Mouse (Mus musculus) heart, embryonic 16.5 days (tissue): ENCODE results near the gene Lmna. TPM values are rescaled to one million over a fixed set of nuclear protein-coding genes. Genes with fewer than 3 reads are reported as not detected.
A peak's percentile ranks its signal among the peaks of the same experiment; 100 is the strongest.

ENCODE experiments used
- ATAC-seq: fragments of 200-750 bp; cut with Nextera tagmentation; replicated peaks from 2 replicates; pipeline ENCODE4 v1.8.0; 2017; ENCODE audit warnings: moderate number of reproducible peaks; ENCODE audit not compliant: insufficient read depth, low FRiP score; ENCODE audit errors: extremely low read depth
- H3K27ac ChIP-seq: fragments of 300-500 bp; sonication (generic); 2 replicates; pipeline ENCODE4 v1.5.1; 2014; ENCODE audit warnings: mild to moderate bottlenecking, low read length, control low read depth, moderate library complexity
- H3K27me3 ChIP-seq: fragments of 300-500 bp; sonication (generic); 2 replicates; pipeline ENCODE4 v1.6.1; 2014; ENCODE audit warnings: low read length, mixed read lengths; ENCODE audit not compliant: control insufficient read depth, insufficient read depth
- H3K36me3 ChIP-seq: fragments of 300-500 bp; sonication (generic); 2 replicates; pipeline ENCODE4 v1.6.1; 2014; ENCODE audit not compliant: control insufficient read depth, insufficient read depth
- H3K4me1 ChIP-seq: fragments of 300-500 bp; sonication (generic); 2 replicates; pipeline ENCODE4 v1.6.1; 2014; ENCODE audit warnings: low read length, mixed read lengths; ENCODE audit not compliant: control insufficient read depth, insufficient read depth
- H3K4me2 ChIP-seq: fragments of 300-500 bp; sonication (generic); 2 replicates; pipeline ENCODE4 v1.6.1; 2014; ENCODE audit warnings: low read depth, mild to moderate bottlenecking, control low read depth, low read length
- H3K4me3 ChIP-seq: fragments of 300-500 bp; sonication (generic); 2 replicates; pipeline ENCODE4 v1.5.1; 2014; ENCODE audit warnings: mild to moderate bottlenecking, control low read depth, low read length
- H3K9ac ChIP-seq: fragments of 300-500 bp; sonication (generic); 2 replicates; pipeline ENCODE4 v1.6.1; 2014; ENCODE audit warnings: low read length, control low read depth
- H3K9me3 ChIP-seq: fragments of 300-500 bp; sonication (generic); replicated peaks from 2 replicates; pipeline ENCODE4 v1.6.1; 2016; ENCODE audit warnings: low read length; ENCODE audit not compliant: control insufficient read depth
- WGBS: fragments of 180-500 bp; shearing (Covaris S2); extraction: QIAGEN DNeasy Blood & Tissue Kit; methylation state at CpG from one replicate; pipeline ENCODE4 v1.1.7; 2014; 5-methylcytosine and 5-hydroxymethylcytosine counted together
- polyA plus RNA-seq: library from polyadenylated mRNA; unstranded; fragments of >200 nt; fragmentation: Nextera tagmentation; extraction: Ambion mirVana; gene quantifications from 2 replicates; pipeline ENCODE4 v1.2.1, GENCODE M21; 2015

The Lmna gene
- polyA plus RNA-seq, 1 experiment from 2014 or later: 129 TPM

- 47% methylated on average over 39 of the region's 39 CpGs for WGBS
- Histone ChIP-seq H3K4me3 (no peak overlapping the region), H3K4me2 (0 out of 2 replicates have a peak overlapping the region, but pooled peaks have one; percentile 3), H3K9ac (no peak overlapping the region), H3K9me3 (no peaks in the 10 kb centered on the region), H3K36me3 (peaks cover 37% of the 10 kb centered on the region), H3K27ac (no peak overlapping the region), H3K27me3 (peaks cover 4% of the 10 kb centered on the region; the same call in 1 of the 2 replicates), H3K4me1 (peaks cover 14% of the 10 kb centered on the region)
- no peak for ATAC-seq
Observed at GRCm38 (mm10) chr3:88484597-88485316, 25.0 kb downstream of the Lmna start.

- Histone ChIP-seq H3K27ac (no peak overlapping the region), H3K36me3 (peaks cover 37% of the 10 kb centered on the region), H3K9me3 (no peaks in the 10 kb centered on the region), H3K4me2 (no peak overlapping the region), H3K4me3 (no peak overlapping the region), H3K9ac (no peak overlapping the region), H3K27me3 (peaks cover 4% of the 10 kb centered on the region; the same call in 1 of the 2 replicates), H3K4me1 (peaks cover 4% of the 10 kb centered on the region)
- 0 out of 2 replicates have a peak, but pooled peaks have one; percentile 16 for ATAC-seq
- WGBS: 15% methylated on average over 5 of the region's 5 CpGs
Observed at GRCm38 (mm10) chr3:88483621-88484020, 26.1 kb downstream of the Lmna start.

GRCm38 (mm10) chr3:88483141-88483540, 26.6 kb downstream of the Lmna start:
- Histone ChIP-seq H3K27me3 (peaks cover 4% of the 10 kb centered on the region; the same call in 1 of the 2 replicates), H3K27ac (no peak overlapping the region), H3K9me3 (no peaks in the 10 kb centered on the region), H3K4me3 (no peak overlapping the region), H3K4me2 (no peak overlapping the region), H3K36me3 (peaks cover 37% of the 10 kb centered on the region), H3K4me1 (no peaks in the 10 kb centered on the region), H3K9ac (no peak overlapping the region)
- ATAC-seq: no peak
- WGBS: 78% methylated on average over 8 of the region's 8 CpGs

- Histone ChIP-seq H3K36me3 (peaks cover 33% of the 10 kb centered on the region), H3K4me2 (no peak overlapping the region), H3K4me1 (no peaks in the 10 kb centered on the region), H3K27me3 (peaks cover 4% of the 10 kb centered on the region; the same call in 1 of the 2 replicates), H3K4me3 (no peak overlapping the region), H3K9ac (no peak overlapping the region), H3K27ac (no peak overlapping the region), H3K9me3 (no peaks in the 10 kb centered on the region)
- no peak for ATAC-seq
- 45% methylated on average over 18 of the region's 18 CpGs for WGBS
Observed at GRCm38 (mm10) chr3:88482336-88482735, 27.4 kb downstream of the Lmna start.

GRCm38 (mm10) chr3:88481372-88482040, 28.2 kb downstream of the Lmna start:
- ATAC-seq: no peak
- Histone ChIP-seq H3K9ac (no peak overlapping the region), H3K4me3 (no peak overlapping the region), H3K4me1 (no peaks in the 10 kb centered on the region), H3K27me3 (peaks cover 4% of the 10 kb centered on the region; the same call in 1 of the 2 replicates), H3K36me3 (peaks cover 25% of the 10 kb centered on the region), H3K4me2 (no peak overlapping the region), H3K27ac (no peak overlapping the region), H3K9me3 (no peaks in the 10 kb centered on the region)
- 59% methylated on average over 8 of the region's 8 CpGs for WGBS

GRCm38 (mm10) chr3:88480679-88481078, 29.1 kb downstream of the Lmna start:
- no peak overlapping the region for H3K4me3 ChIP-seq
- peaks cover 17% of the 10 kb centered on the region for H3K36me3 ChIP-seq
- H3K9ac ChIP-seq: no peak overlapping the region
- H3K9me3 ChIP-seq: no peaks in the 10 kb centered on the region
- no peak overlapping the region for H3K4me2 ChIP-seq
- peaks cover 4% of the 10 kb centered on the region; the same call in 1 of the 2 replicates for H3K27me3 ChIP-seq
- ATAC-seq: no peak
- H3K27ac ChIP-seq: no peak overlapping the region
- H3K4me1 ChIP-seq: no peaks in the 10 kb centered on the region
- 89% methylated on average over 5 of the region's 5 CpGs for WGBS

GRCm38 (mm10) chr3:88479828-88480227, 29.9 kb downstream of the Lmna start:
- ATAC-seq: no peak
- no peak overlapping the region for H3K9ac ChIP-seq
- H3K36me3 ChIP-seq: peaks cover 11% of the 10 kb centered on the region
- peaks cover 4% of the 10 kb centered on the region; the same call in 1 of the 2 replicates for H3K27me3 ChIP-seq
- no peak overlapping the region for H3K4me2 ChIP-seq
- no peak overlapping the region for H3K4me3 ChIP-seq
- H3K9me3 ChIP-seq: no peaks in the 10 kb centered on the region
- H3K4me1 ChIP-seq: no peaks in the 10 kb centered on the region
- H3K27ac ChIP-seq: no peak overlapping the region
- 89% methylated on average over 4 of the region's 4 CpGs for WGBS

GRCm38 (mm10) chr3:88479163-88479562, 30.6 kb downstream of the Lmna start:
- Histone ChIP-seq H3K4me2 (no peak overlapping the region), H3K9ac (no peak overlapping the region), H3K4me3 (no peak overlapping the region), H3K36me3 (peaks cover 8% of the 10 kb centered on the region), H3K9me3 (no peaks in the 10 kb centered on the region), H3K27me3 (peaks cover 3% of the 10 kb centered on the region; the same call in 1 of the 2 replicates), H3K4me1 (no peaks in the 10 kb centered on the region), H3K27ac (no peak overlapping the region)
- ATAC-seq: no peak
- 39% methylated on average over 3 of the region's 3 CpGs for WGBS

GRCm38 (mm10) chr3:88477735-88478134, 32.0 kb downstream of the Lmna start:
- Histone ChIP-seq H3K27ac (no peak overlapping the region), H3K36me3 (no peaks in the 10 kb centered on the region; the same call in 1 of the 2 replicates), H3K4me2 (no peak overlapping the region), H3K9me3 (no peaks in the 10 kb centered on the region), H3K4me1 (no peaks in the 10 kb centered on the region), H3K27me3 (no peaks in the 10 kb centered on the region; the same call in 1 of the 2 replicates), H3K4me3 (no peak overlapping the region), H3K9ac (no peak overlapping the region)
- 2% methylated on average over 8 of the region's 8 CpGs for WGBS
- peak; percentile 71 for ATAC-seq
